Mouse (Mus musculus) left cerebral cortex, adult 8-10 months (tissue): Measurements from ENCODE around the gene Runx3. TPM values are rescaled to one million over a fixed set of nuclear protein-coding genes. Genes with fewer than 3 reads are reported as not detected.

Source experiments
- DNase-seq, 2 experiments: peaks; one replicate each; pipeline ENCODE4 v3.0.0; 2022; ENCODE audit warnings: low spot score in 2 of 2
- total RNA-seq, 4 experiments: library from RNA; stranded (reverse); gene quantifications; 2 replicates each; pipeline ENCODE4 v1.2.4; 2022

Gene Runx3
- total RNA-seq, 4 experiments from 2014 or later: 0.27 to 0.30 TPM; not detected in 2

- no peak for DNase-seq
Observed at GRCm38 (mm10) chr4:135209846-135210245, 89.4 kb downstream of the Runx3 start.

GRCm38 (mm10) chr4:135219652-135220051 is 99.2 kb downstream of the Runx3 start:
- peak in 1 of 2 experiments; percentile 72 for DNase-seq

DNA sequence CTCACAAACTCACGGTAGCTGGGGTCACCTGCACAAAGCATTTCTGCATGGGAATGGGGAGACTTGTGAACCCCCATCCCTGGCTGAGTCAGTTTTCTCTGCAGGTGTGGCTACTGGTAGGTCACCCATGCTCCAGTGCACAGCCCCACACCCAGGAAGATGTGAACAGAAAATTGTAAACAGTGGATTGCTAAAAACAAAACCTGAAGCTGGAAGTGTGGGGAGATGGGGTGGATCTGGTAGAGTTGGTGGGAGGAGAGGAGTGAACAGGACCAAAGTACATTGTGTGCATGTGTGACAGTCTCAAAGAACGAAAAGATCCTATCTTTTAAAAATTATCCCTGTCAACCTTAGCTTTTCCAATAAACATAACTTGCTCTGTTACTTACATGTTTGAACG is 100.2 kb downstream of the Runx3 start:
- no peak for DNase-seq

GRCm38 (mm10) chr4:135221632-135222407 is 101.4 kb downstream of the Runx3 start:
- DNase-seq: peak in 1 of 2 experiments; percentile 37

- no peak for DNase-seq
Observed at GRCm38 (mm10) chr4:135223808-135224207, 103.4 kb downstream of the Runx3 start.

GRCm38 (mm10) chr4:135226008-135226667 is 105.7 kb downstream of the Runx3 start:
- no peak for DNase-seq

Other genes with a start within 250 kb of the Runx3 start
- gene Tmem50a, start 205.6 kb upstream of the Runx3 start, total RNA-seq: 100 to 1,000 TPM; 119 to 138 (median 124) TPM
- 100 to 1,000 TPM; 218 to 302 (median 272) TPM for gene Rsrp1, start 197.1 kb upstream of the Runx3 start, total RNA-seq
- gene Syf2, start 189.8 kb upstream of the Runx3 start, total RNA-seq: 10 to 100 TPM; 48.4 to 62.7 (median 56.9) TPM
- 10 to 100 TPM; 40.1 to 47.4 (median 42.7) TPM for gene Clic4, start 152.2 kb downstream of the Runx3 start, total RNA-seq
- 100 to 1,000 TPM; 137 to 151 (median 142) TPM for gene Srrm1, start 232.7 kb downstream of the Runx3 start, total RNA-seq